Mouse (Mus musculus): ENCODE results near the gene Mia2. TPM values are rescaled to one million over a fixed set of nuclear protein-coding genes. Genes with fewer than 3 reads are reported as not detected.
"Not testable (repeated sequence)": the region's sequence is repeated elsewhere in the genome, so short reads cannot be mapped to it uniquely, and the experiment has no call there.

Gene Mia2
- 10 to 100 TPM; 44.2 to 48.4 TPM for total RNA-seq (2021)
- long read RNA-seq, full-length matches to known transcripts: 40 of 56 reads
- long read RNA-seq, partial matches to known transcripts: 2 of 56 reads
- long read RNA-seq, other reads (novel, unspliced or antisense): 14 of 56 reads

DNA sequence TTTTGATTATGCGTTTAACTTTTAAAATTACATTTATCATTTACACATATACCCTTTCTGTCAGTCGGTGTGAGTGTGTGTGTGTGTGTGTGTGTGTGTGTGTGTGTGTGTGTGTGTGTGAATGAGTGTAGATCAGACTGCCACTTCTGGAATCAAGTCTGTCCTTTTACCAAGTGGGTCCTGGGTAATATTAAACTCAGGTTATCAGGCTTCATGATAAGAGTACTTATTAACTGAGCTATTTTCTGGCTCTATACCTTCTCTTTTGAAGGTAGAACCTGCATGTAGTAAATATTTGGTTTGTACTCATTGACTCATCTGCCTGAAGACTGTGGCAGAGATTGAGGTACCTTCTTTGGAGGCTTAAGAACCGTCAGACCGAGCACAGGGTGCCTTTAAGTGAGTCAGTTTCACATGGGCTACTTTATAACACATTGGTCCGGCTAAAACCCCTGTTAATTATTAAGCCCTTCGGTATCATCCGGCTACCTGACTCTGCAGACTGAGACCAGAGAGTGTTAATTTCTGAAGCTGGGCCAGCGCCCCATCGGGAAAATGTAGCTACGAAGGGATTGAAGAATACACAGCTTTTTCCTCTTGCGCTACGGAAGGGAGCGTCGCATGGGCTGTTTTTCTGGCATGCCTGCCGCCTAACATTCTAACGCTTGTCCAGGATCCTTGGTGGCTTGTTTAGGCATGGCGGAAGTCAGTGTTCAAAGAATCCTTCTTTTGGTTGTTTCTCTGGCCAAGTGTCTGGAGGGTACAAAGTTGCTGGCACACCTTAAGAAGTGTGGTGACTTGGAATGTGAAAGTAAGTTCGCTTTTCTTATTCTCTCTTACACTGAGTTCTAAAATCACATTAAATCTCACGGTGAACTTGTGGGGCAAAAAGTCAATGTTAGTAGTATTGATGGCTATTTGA is at the start of gene Mia2:
Gene Mia2 (plus strand): TSS at position 696 of the 922 bp plus-strand sequence.
- no peak for DNase-seq (ENCODE audit: low spot score in 2 of 2)

DNA sequence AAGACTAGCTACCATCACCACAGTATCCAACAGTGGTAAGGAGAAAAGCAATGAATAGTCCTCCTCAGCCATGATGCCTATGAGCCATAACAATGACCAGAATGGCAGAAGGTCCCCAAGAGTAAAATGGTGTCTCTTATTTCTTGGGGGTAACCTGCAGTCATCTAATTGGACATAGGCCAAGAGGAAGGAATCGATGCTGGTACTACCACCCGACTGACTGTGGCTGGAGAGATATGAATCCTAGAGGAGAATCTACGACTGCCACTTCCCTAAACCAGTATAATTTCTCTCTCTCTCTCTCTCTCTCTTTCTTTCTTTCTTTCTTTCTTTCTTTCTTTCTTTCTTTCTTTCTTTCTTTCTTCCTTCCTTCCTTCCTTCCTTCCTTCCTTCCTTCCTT is 43.1 kb upstream of the Mia2 start:
- DNase-seq (ENCODE audit: low spot score in 2 of 2): no peak

DNA sequence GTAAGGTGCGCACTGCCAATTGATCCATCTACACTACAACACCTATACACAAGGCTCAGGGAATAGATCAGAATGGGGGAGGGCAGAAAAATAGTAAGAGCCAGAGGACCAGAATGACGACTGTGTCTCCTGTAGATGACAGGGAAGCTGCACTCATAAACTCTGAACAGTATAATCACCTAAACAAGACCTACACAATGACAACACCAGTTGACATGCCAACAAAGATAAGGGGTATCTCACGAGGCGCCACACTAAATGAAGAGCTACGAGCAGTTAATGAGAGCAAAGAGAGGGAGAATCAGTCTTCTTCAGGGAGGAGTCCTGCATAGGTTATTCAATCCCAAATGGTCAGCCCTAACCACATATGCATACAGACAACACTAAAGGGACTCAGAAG is 42.4 kb upstream of the Mia2 start:
- no peak for DNase-seq (ENCODE audit: low spot score in 2 of 2)

DNA sequence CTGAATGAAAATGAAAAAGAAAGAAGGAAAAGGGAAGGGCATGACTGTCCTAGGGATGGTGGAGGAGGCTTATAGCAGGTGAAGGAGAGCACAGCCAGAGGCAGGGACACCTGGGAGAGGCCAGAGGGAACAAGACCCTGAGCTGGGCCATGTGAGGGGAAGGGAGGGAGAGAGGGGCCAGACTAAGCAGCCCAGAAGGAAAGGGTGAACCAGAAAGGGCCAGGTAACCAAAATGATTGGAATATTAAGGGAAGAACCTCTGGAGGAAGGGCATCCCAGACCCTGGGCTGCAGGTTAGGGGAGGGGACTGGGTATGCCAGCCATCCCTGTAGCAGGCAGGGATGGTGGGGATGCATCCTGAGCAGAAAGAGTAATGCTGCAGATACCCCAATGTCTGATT is 41.6 kb upstream of the Mia2 start:
- DNase-seq (ENCODE audit: low spot score in 2 of 2): no peak

DNA sequence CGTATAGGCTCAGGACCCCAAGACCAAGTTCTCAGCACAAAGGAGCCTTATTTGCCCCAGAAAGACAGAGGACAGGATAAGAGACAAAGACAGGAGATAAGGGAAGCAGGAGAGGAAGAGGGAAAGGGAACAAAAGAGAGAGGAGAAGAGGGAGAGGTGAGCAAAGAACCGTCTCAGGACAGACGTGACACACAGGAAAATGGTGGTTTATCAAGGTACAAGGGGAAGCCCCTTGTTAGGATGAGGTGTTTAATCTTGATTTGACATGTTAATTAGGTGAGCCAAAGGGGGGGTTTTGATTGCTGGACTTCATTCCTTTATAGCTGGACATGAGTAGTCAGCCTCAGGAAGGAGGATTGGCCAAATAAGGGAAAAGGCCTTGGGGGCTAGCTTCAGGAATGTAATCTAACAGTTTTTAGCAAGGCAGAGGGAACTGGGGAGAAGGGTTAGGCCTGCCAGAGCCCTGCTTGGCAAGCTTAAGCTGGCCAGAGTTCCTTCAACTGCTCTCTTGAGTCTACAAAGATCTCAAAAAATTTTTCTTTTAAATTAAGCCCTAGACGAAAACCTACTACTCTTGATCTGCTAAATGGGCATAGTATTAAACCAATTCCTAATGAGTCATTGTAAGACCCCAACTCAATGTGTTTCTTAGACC is 40.3 kb upstream of the Mia2 start:
- DNase-seq (ENCODE audit: low spot score in 2 of 2): no peak

DNA sequence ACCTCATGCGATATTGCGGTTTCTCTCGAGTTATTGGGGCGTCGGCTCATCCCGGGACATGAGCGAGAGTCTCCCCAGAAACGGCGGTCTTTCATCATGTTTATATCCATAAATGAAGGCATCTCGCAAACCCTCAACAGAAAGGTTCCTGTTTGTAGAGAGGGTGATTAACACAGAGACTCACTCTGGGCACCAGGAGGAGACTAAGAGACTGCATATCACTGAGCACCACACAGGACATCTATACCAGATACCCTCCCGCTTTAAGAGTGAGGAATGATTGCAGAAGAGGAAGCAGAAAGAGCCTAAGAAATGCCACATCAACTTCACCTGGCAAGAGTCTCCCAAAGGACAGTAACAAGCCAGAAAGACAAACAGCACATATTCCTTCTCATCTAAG is 39.4 kb upstream of the Mia2 start:
- no peak for DNase-seq (ENCODE audit: low spot score in 2 of 2)

DNA sequence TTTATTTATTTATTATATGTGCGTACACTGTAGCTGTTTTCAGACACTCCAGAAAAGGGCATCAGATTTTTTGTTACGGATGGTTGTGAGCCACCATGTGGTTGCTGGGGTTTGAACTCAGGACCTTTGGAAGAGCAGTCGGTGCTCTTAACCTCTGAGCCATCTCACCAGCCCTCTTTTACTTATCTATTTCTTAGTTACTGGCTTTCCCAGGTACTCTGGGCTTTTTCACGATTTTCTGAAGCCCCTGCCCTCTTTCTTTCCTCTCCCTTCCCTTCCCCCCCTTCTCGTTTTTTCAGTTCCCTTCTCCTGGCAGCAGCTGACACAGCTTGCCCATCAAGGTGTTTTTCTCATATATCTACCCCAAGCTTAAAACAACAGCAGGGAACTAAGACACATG is 37.4 kb upstream of the Mia2 start:
- not testable (repeated sequence) for DNase-seq (ENCODE audit: low spot score in 2 of 2)

DNA sequence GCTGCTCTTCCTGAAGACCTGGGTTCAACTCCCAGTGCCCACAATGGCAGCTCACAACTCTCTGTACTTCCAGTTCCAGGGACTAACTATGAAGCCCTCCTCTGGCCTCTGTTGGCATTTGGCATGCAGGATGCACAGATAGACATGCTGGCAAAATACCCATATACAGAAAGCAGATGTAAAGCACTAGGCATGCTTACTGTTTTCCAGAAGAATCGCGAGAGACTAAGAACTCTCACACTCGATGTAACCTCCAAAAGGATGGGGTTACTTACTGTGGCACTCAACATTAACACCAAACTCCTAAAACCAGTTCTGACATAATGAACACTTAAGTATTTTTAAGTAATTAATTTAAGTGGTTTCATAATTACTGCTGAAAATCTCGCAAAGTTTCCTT is 35.3 kb upstream of the Mia2 start:
- DNase-seq (ENCODE audit: low spot score in 2 of 2): no peak

DNA sequence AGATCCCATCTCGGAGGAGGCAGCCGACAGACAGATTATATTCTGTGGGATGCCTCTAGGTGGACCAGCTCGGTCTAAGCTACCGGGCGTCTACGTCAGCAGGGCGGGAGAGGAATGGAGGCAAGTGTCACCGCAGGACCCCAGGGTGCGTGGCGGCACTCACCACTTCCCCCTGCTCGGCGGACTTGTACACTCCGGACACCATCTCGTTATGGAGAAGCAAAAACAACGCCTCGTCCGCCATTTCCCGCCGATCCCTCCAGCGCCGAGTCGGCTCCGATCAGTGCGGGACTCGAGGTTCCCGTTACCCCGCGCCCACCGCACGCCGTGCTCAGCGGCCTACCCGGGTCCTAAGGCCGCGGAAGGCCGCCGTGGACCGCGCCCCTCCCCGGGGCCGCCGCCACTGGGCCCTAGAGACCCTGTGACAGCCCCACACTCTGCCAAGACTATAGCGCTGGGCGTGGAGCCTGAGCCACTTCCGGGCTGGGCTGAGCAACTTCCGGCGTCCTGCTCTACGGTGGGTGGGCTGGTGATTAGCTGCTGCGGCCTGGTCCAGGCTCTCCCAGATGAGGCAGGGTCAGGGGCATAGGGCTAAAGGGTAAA is 34.5 kb upstream of the Mia2 start, which contains the start of gene Trappc6b:
Gene Trappc6b (minus strand): TSS at position 480 of the 603 bp plus-strand sequence.
- DNase-seq (ENCODE audit: low spot score in 2 of 2): peak; percentile 76 to 84

DNA sequence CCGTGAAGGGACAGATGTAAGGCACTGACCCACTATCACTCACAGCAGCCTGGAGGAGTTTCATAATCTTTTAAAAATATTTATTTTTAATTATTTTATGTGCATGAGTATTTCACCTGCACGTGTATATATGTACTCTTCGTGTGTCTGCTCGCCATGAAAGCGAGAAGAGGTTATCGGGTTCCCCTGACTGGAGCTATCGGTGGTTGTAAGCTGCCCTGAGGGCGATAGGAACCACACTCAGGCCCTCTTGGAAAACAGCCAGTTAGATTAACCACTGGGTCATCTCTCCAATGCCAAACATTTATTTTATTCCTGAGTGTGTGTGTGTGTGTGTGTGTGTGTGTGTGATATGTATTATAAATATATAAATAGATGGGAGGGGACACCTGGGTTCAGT is 30.8 kb upstream of the Mia2 start:
- DNase-seq (ENCODE audit: low spot score in 2 of 2): no peak

DNA sequence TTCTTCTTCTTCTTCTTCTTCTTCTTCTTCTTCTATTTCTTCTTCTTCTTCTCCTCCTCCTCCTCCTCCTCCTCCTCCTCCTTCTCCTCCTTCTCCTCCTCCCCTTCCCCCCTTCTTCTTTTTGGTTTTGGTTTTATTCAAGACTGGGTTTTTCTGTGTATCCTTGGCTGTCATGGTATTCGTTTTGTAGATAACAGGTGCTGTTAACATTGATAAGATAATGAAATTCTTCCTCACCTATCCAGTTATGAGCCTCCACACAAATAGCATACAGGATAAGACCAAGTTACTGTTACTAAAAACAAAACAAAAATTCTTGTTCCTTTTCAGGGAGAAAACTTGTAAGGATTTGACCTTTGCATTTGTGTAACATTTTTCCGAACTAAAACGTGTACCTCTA is 29.8 kb upstream of the Mia2 start:
- no peak for DNase-seq (ENCODE audit: low spot score in 2 of 2)

DNA sequence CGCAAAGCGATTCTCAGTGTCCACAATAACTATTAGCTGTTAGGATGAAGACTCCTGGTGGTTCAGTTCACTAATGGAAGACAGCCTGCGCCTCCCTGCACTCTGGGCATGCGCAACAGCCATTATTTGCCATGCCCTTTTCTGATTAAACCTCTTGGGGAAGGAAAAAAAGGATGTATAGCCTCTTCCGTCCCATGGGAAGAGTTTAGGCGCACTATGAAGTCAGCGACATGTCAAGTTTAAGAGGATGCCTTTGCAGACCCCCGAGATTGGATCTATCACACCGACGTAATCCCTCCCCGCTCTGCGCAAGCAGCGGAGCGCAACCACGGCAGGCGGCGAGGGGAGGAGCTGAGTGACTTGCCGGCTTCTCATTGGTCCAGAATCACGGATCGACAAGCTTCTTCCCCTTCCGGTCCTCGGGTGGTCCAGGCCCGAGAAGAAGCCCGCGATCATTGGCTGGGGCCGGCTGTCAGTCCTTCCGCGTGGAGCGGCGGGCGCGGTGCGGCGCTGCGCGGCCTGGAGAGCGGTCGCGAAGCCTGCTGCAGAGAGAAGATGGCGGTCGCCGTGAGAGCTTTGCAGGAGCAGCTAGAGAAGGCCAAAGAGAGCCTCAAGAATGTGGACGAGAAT is 29.0 kb upstream of the Mia2 start, which contains the start of gene Pnn:
Gene Pnn (plus strand): TSS at position 437 of the 630 bp plus-strand sequence.
- peak; percentile 98 to 99 for DNase-seq (ENCODE audit: low spot score in 2 of 2)

DNA sequence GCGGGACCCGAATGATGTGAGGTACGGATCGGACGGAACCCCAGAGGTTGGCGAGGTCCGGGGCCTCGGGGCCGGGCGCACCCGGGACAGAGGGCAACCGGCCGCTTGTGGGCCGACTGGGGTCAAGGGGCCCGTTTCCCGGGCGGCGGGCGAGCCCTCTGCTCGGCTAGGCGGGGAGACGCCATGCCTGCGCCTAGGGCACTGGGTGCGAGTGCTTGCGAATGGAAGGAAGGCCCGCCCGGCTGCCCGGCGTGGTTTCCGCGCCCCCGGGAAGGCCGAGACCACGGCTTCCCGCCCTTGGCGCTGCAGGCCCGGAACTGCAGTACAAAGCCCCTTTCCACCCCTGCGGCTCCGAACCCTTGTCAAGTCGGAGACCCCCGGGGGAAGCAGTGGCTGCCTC is 28.5 kb upstream of the Mia2 start:
- DNase-seq (ENCODE audit: low spot score in 2 of 2): no peak

DNA sequence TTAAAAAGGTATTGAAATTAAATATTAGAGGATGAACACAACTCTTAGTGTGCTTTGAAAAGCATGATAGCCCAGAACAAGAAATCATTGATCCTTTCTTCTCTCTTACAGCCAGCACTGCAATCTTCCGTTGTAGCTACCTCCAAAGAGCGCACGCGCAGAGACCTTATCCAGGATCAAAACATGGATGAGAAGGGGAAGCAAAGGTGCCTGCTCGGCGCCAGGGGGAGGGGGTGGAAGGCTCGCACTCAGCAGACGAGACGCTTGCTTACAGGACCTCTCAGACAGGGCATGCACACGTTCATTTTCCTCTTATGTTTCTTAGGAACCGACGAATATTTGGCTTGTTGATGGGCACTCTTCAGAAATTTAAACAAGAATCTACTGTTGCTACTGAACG is 26.8 kb upstream of the Mia2 start:
- DNase-seq (ENCODE audit: low spot score in 2 of 2): no peak

DNA sequence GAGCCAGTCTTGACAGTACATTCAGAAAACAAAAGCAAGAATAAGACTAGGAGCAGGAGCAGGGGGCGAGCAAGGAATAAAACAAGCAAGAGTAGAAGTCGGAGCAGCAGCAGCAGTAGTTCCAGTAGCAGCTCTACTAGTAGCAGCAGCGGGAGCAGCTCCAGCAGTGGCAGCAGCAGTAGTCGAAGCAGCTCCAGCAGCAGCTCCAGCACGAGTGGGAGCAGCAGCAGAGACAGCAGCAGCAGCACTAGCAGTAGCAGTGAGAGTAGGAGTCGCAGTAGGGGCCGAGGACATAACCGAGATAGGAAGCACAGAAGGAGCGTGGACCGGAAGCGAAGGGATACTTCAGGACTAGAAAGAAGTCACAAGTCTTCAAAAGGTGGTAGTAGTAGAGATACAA is 23.3 kb upstream of the Mia2 start:
- DNase-seq (ENCODE audit: low spot score in 2 of 2): no peak

DNA sequence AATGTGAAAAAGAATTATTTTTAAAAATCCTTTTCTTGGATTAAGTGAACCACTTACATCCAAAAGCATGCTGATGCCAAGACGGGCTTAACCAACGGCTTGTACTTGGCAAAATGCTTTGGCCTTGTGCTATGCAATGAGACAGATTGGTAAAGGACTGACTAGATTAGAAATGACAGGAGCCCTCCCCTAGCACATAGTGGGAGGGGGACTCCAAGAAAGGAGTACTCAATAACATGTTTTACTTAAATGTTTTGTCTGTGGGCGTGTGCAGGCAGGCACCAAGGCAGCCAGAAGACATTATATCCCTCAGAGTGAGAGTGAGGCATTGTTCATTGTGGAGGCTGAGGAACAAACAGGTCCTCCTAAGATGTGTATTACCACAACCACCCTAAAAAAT is 21.5 kb upstream of the Mia2 start:
- peak in 1 of 2 experiments; percentile 15 for DNase-seq (ENCODE audit: low spot score in 2 of 2)

DNA sequence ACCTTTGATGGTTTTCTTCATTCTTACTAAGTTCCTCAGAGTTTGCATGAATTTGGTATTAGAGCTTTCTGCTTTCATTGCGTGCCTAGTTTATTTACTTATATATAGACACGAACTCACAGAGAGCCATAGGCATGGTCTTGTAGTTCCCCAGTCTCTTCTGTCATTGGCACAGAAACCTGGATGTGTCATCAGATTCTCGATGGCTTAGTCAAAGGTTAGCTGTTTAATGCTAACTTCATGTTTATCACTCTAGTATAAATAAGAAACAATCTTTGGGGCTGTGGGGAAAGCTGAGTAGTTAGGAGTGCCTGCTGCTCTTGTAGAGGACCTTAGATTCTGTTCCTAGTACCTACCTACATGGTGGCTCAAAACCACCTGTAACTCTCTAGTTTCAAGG is 18.6 kb upstream of the Mia2 start:
- no peak for DNase-seq (ENCODE audit: low spot score in 2 of 2)

DNA sequence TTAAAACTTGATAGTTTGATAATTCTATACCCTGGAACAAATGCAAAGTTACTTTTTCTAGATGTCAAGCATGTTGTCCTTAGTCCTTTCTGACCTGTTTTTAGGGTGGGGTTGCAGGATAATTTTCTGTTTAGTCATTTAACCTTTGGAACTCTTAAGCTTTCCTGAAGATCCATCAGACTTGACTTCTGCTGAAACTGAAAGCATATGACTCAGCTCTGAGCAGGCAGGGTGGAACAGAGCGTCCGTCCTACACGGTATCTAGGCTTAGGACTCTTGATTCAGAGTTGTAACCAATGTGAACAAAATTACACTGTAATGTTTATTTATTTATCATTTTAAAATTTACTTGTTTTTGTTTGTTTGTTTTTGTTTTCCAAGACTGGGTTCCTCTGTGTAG is 17.7 kb upstream of the Mia2 start:
- DNase-seq (ENCODE audit: low spot score in 2 of 2): no peak

DNA sequence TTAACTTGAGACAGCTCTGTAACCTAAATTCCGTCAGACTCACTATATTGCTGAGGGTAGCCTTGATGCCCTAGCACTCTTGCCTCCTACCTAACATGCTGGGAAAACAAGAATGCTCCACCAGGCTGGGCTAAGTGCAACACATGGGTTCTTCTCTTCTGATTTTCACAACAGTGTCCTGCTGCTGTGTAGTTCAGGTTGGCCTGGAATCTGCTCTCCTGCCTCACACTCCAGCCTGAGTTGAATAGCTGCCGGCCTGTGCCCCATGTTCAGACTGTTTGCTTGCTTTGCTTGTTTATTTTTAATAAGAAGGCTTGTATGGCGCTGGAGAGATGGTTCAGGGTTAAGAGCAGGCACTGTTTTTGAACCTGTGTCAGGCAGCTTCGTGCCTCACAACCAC is 15.1 kb upstream of the Mia2 start:
- DNase-seq (ENCODE audit: low spot score in 2 of 2): no peak

DNA sequence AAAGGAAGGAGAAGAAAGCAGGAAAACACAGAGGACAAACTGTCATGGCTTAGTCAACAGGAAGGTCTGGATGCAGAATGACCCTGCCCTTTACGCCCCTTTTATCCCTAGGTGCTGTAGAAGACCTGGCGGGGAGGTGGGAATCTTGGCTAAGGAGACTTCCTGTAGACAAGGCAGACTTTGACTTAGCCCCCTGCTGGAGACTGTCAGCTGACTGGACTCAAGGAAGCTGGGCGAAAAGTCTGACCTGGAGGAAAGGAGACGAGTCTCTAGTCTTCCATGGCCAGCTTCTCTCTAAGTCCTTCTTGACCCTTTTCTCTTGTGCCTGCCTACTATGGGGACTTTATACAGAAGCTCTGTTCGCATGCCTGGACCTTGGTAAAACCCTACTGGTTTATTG is 11.2 kb upstream of the Mia2 start:
- DNase-seq (ENCODE audit: low spot score in 2 of 2): no peak

DNA sequence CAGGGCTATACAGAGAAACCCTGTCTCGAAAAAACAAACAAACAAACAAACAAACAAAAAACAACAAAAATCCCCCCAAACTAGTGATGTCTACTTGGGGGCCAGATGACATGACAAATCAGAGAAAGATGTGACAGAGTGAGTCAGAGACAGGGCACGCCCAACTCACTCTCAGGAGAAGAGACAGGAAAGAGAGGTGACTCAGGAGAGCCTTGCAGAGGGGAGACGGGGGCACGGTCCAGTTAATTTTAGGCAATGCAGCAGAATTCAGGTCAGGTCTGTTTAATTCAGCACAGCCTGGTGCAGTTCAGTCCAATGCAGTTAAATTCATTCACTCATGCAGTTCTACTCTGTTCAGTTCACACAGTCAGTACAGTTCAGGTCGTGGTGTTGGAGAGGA is 9.4 kb upstream of the Mia2 start:
- no peak for DNase-seq (ENCODE audit: low spot score in 2 of 2)

All from layer of hippocampus, adult 18-20 months (tissue).